Comparison of ENCODE assay signal across 8 mouse cellular contexts in genomic region chr12:3235124-3235631, GRCm38 (mm10).
DNase-seq lines count a peak whose midpoint lies in the region; ATAC-seq lines count a peak whose summit lies in the region.

No protein-coding gene starts in this region.

- no peaks in the 10 kb centered on the region for H3K27me3 ChIP-seq in heart, embryonic 16.5 days (ENCODE audit: control insufficient read depth, insufficient read depth, low read length)
- H3K27me3 ChIP-seq in liver, embryonic 15.5 days = no peaks in the 10 kb centered on the region
- no peaks in the 10 kb centered on the region for H3K27me3 ChIP-seq in neural tube, embryonic 12.5 days (replicated peaks)

- peak overlapping the region; percentile 75 for H3K4me3 ChIP-seq in heart, embryonic 16.5 days (ENCODE audit: low read length)
- H3K4me3 ChIP-seq in liver, embryonic 15.5 days (replicated peaks) = peak overlapping the region; percentile 70
- H3K4me3 ChIP-seq in neural tube, embryonic 12.5 days = peak overlapping the region; percentile 47

- peak; percentile 89 for ATAC-seq in heart, embryonic 16.5 days (replicated peaks; ENCODE audit: extremely low read depth, insufficient read depth, low FRiP score)
- ATAC-seq in liver, embryonic 15.5 days (ENCODE audit: insufficient read depth) = peak; percentile 89
- peak; percentile 81 for ATAC-seq in neural tube, embryonic 12.5 days (ENCODE audit: low FRiP score, low read depth)

- H3K4me2 ChIP-seq in heart, embryonic 16.5 days (ENCODE audit: low read depth, low read length) = peak overlapping the region; percentile 65
- H3K4me2 ChIP-seq in liver, embryonic 15.5 days = peak overlapping the region; percentile 83
- peak overlapping the region; percentile 62 for H3K4me2 ChIP-seq in neural tube, embryonic 12.5 days (replicated peaks)

- DNase-seq in CD8-positive naive resting alpha-beta T cell, adult 2 months (ENCODE audit: low read depth in 2 of 2, low spot score in 2 of 2) = peak; percentile 88 to 90
- peak; percentile 86 for DNase-seq in c-Kit-negative CD71-positive TER-119-positive erythroid progenitor cells, embryonic 14.5 days (ENCODE audit: low read depth, low spot score)
- peak; percentile 95 for DNase-seq in fibroblast of lung, adult 2 months (ENCODE audit: low read depth)
- DNase-seq in kidney, postnatal 36 days = peak; percentile 90 to 98
- peak; percentile 100 for DNase-seq in telencephalon, adult 2 months (ENCODE audit: low read depth, low spot score)

- H3K4me1 ChIP-seq in heart, embryonic 16.5 days (ENCODE audit: control insufficient read depth, insufficient read depth, low read length) = peaks cover 5% of the 10 kb centered on the region; the same call in 1 of the 2 replicates
- H3K4me1 ChIP-seq in liver, embryonic 15.5 days (replicated peaks) = peaks cover 23% of the 10 kb centered on the region
- no peaks in the 10 kb centered on the region for H3K4me1 ChIP-seq in neural tube, embryonic 12.5 days

- peaks cover 32% of the 10 kb centered on the region for H3K36me3 ChIP-seq in heart, embryonic 16.5 days (ENCODE audit: control insufficient read depth, insufficient read depth)
- H3K36me3 ChIP-seq in liver, embryonic 15.5 days (replicated peaks) = peaks cover 35% of the 10 kb centered on the region
- peaks cover 31% of the 10 kb centered on the region for H3K36me3 ChIP-seq in neural tube, embryonic 12.5 days

- H3K27ac ChIP-seq in heart, embryonic 16.5 days (ENCODE audit: low read length) = peak overlapping the region; percentile 84
- peak overlapping the region; percentile 85 for H3K27ac ChIP-seq in liver, embryonic 15.5 days (replicated peaks)
- H3K27ac ChIP-seq in neural tube, embryonic 12.5 days = peak overlapping the region; percentile 4; the same call in 1 of the 2 replicates

- peaks cover 8% of the 10 kb centered on the region for H3K9me3 ChIP-seq in heart, embryonic 16.5 days (replicated peaks; ENCODE audit: control insufficient read depth, low read length)
- peaks cover 8% of the 10 kb centered on the region; the same call in 1 of the 2 replicates for H3K9me3 ChIP-seq in liver, embryonic 15.5 days (replicated peaks)
- 0 out of 2 replicates have a peak, but pooled peaks cover 14% of the 10 kb centered on the region for H3K9me3 ChIP-seq in neural tube, embryonic 12.5 days

- WGBS in heart, embryonic 16.5 days = 26% methylated on average over 34 of the region's 36 CpGs
- WGBS in liver, embryonic 15.5 days (ENCODE audit: insufficient replicate concordance) = 27% methylated on average over 36 of the region's 36 CpGs
- 35% methylated on average over 36 of the region's 36 CpGs for WGBS in neural tube, embryonic 12.5 days

- H3K9ac ChIP-seq in heart, embryonic 16.5 days (ENCODE audit: low read length) = peak overlapping the region; percentile 76
- peak overlapping the region; percentile 45; the same call in 1 of the 2 replicates for H3K9ac ChIP-seq in liver, embryonic 15.5 days
- H3K9ac ChIP-seq in neural tube, embryonic 12.5 days = peak overlapping the region; percentile 44

Comparison
In these comparisons a context has a peak if more than half of its experiments do, and no peak if none do; other contexts are left out.
1. Peak in every context shown above with its lines: DNase-seq, ATAC-seq, H3K4me3 ChIP-seq and H3K27ac ChIP-seq.
2. H3K27ac ChIP-seq: peak in every context shown above with its lines; median percentile 85 in liver, embryonic 15.5 days; 84 in heart, embryonic 16.5 days; 4 in neural tube, embryonic 12.5 days.